Mouse (Mus musculus) cerebellum, adult 2 months (tissue): ENCODE results near the gene Prpf38b.

Experiments used
- CTCF ChIP-seq: fragments of 200-500 bp; IDR thresholded peaks from 2 replicates; pipeline ENCODE4 v1.5.1; 2011; ENCODE audit warnings: low read depth, mild to moderate bottlenecking, control low read depth, low read length, moderate library complexity, borderline replicate concordance; ENCODE audit not compliant: insufficient read depth
- POLR2A ChIP-seq: fragments of 200-500 bp; IDR thresholded peaks from 2 replicates; pipeline ENCODE4 v1.6.1; 2011; ENCODE audit warnings: low read length, control low read depth, borderline replicate concordance; ENCODE audit not compliant: insufficient read depth

GRCm38 (mm10) chr3:108959680-108960295, 48.3 kb upstream of the Prpf38b start:
- TF ChIP-seq CTCF (no peak), POLR2A (no peak)
